Mouse (Mus musculus) thymus, adult 2 months (tissue): ENCODE results near the gene Tmem151b.

Experiments used
- CTCF ChIP-seq: fragments of 200-500 bp; IDR thresholded peaks from 2 replicates; pipeline ENCODE4 v1.5.1; 2012; ENCODE audit warnings: mild to moderate bottlenecking, control low read depth, low read length, moderate library complexity, borderline replicate concordance; ENCODE audit not compliant: control insufficient read depth, poor library complexity, insufficient read depth; ENCODE audit errors: extremely low read depth
- POLR2A ChIP-seq: fragments of 200-500 bp; IDR thresholded peaks from 2 replicates; pipeline ENCODE4 v1.6.1; 2012; ENCODE audit warnings: mild to moderate bottlenecking, low read length, control low read depth, moderate library complexity; ENCODE audit not compliant: control insufficient read depth, poor library complexity, insufficient read depth; ENCODE audit errors: extremely low read depth

- no peak for TF ChIP-seq CTCF
- TF ChIP-seq POLR2A: peak; percentile 39; the same call in 1 of the 2 replicates
Observed at GRCm38 (mm10) chr17:45557998-45558862, 8.8 kb upstream of the Tmem151b start.
